Mouse (Mus musculus) neural tube, embryonic 11.5 days (tissue): ENCODE results near the gene BC052040. TPM values are rescaled to one million over a fixed set of nuclear protein-coding genes. Genes with fewer than 3 reads are reported as not detected.

Source experiments
- ATAC-seq: fragments of 200-750 bp; cut with Nextera tagmentation; 2 replicates; pipeline ENCODE4 v1.8.0; 2017; ENCODE audit warnings: moderate number of reproducible peaks, mild to moderate bottlenecking, moderate TSS enrichment, moderate library complexity; ENCODE audit not compliant: insufficient read depth, low FRiP score, low TSS enrichment
- DNase-seq: peaks from one replicate; pipeline ENCODE4 v3.0.0-alpha.2; 2015; ENCODE audit warnings: low spot score
- H3K27ac ChIP-seq: fragments of 300-500 bp; sonication (generic); 2 replicates; pipeline ENCODE4 v1.5.1; 2014; ENCODE audit warnings: low read depth, mild to moderate bottlenecking, low read length
- H3K27me3 ChIP-seq: fragments of 300-500 bp; sonication (generic); 2 replicates; pipeline ENCODE4 v1.6.1; 2014; ENCODE audit warnings: mild to moderate bottlenecking, low read length, mixed read lengths; ENCODE audit not compliant: control insufficient read depth, insufficient read depth
- H3K36me3 ChIP-seq: fragments of 300-500 bp; sonication (generic); 2 replicates; pipeline ENCODE4 v1.6.1; 2014; ENCODE audit warnings: mild to moderate bottlenecking, low read length, moderate library complexity, mixed read lengths; ENCODE audit not compliant: control insufficient read depth, insufficient read depth
- H3K4me1 ChIP-seq: fragments of 300-500 bp; sonication (generic); 2 replicates; pipeline ENCODE4 v1.6.1; 2014; ENCODE audit warnings: low read length, mixed read lengths; ENCODE audit not compliant: control insufficient read depth, insufficient read depth
- H3K4me2 ChIP-seq: fragments of 300-500 bp; sonication (generic); 2 replicates; pipeline ENCODE4 v1.6.1; 2014; ENCODE audit warnings: low read depth, mild to moderate bottlenecking, moderate library complexity
- H3K4me3 ChIP-seq: fragments of 300-500 bp; sonication (generic); 2 replicates; pipeline ENCODE4 v1.5.1; 2014; ENCODE audit warnings: low read depth, low read length
- H3K9ac ChIP-seq: fragments of 300-500 bp; sonication (generic); 2 replicates; pipeline ENCODE4 v1.6.1; 2014; ENCODE audit warnings: mild to moderate bottlenecking, low read length
- H3K9me3 ChIP-seq: fragments of 300-500 bp; sonication (generic); 2 replicates; pipeline ENCODE4 v1.6.1; 2016; ENCODE audit warnings: low read length; ENCODE audit not compliant: control insufficient read depth
- WGBS: fragments of 180-500 bp; shearing (Covaris S2); extraction: QIAGEN DNeasy Blood & Tissue Kit; methylation state at CpG from one replicate; pipeline ENCODE4 v1.1.7; 2014; 5-methylcytosine and 5-hydroxymethylcytosine counted together
- polyA plus RNA-seq: library from polyadenylated mRNA; unstranded; fragments of >200 nt; fragmentation: Nextera tagmentation; extraction: Ambion mirVana; gene quantifications from 2 replicates; pipeline ENCODE4 v1.2.1, GENCODE M21; 2014

The BC052040 gene
- polyA plus RNA-seq, 1 experiment from 2014 or later: 19.9 TPM

- H3K4me3 ChIP-seq: no peak overlapping the region
- DNase-seq (no peak), ATAC-seq (no peak)
- H3K27ac ChIP-seq: no peak overlapping the region
- no peaks in the 10 kb centered on the region for H3K27me3 ChIP-seq
- WGBS: 80% methylated on average over 2 of the region's 2 CpGs
- no peak overlapping the region for H3K9ac ChIP-seq
- no peaks in the 10 kb centered on the region for H3K4me1 ChIP-seq
- H3K4me2 ChIP-seq: no peak overlapping the region
- no peaks in the 10 kb centered on the region for H3K36me3 ChIP-seq
- no peaks in the 10 kb centered on the region for H3K9me3 ChIP-seq
Observed at GRCm38 (mm10) chr2:115610092-115610491, 28.6 kb downstream of the BC052040 start.

GRCm38 (mm10) chr2:115610503-115610902 is 29.0 kb downstream of the BC052040 start:
- WGBS: 92% methylated on average over 6 of the region's 6 CpGs
- ATAC-seq (no peak), DNase-seq (no peak)
- no peak overlapping the region for H3K4me3 ChIP-seq
- H3K4me2 ChIP-seq: no peak overlapping the region
- no peaks in the 10 kb centered on the region for H3K9me3 ChIP-seq
- H3K4me1 ChIP-seq: no peaks in the 10 kb centered on the region
- H3K9ac ChIP-seq: no peak overlapping the region
- no peaks in the 10 kb centered on the region for H3K36me3 ChIP-seq
- no peak overlapping the region for H3K27ac ChIP-seq
- H3K27me3 ChIP-seq: no peaks in the 10 kb centered on the region

GRCm38 (mm10) chr2:115613830-115614520 is 32.5 kb downstream of the BC052040 start:
- Histone ChIP-seq H3K9ac (no peak overlapping the region), H3K27me3 (no peaks in the 10 kb centered on the region), H3K36me3 (no peaks in the 10 kb centered on the region), H3K4me2 (no peak overlapping the region), H3K4me1 (no peaks in the 10 kb centered on the region), H3K4me3 (no peak overlapping the region), H3K27ac (no peak overlapping the region), H3K9me3 (no peaks in the 10 kb centered on the region)
- DNase-seq: no peak
- no peak for ATAC-seq
- WGBS: 94% methylated on average over 3 of the region's 3 CpGs

GRCm38 (mm10) chr2:115628471-115628870 is 47.0 kb downstream of the BC052040 start:
- no peak overlapping the region for H3K9ac ChIP-seq
- ATAC-seq: no peak
- no peaks in the 10 kb centered on the region for H3K27me3 ChIP-seq
- no peak overlapping the region for H3K27ac ChIP-seq
- H3K9me3 ChIP-seq: no peaks in the 10 kb centered on the region
- H3K4me1 ChIP-seq: 0 out of 2 replicates have a peak, but pooled peaks cover 2% of the 10 kb centered on the region
- H3K4me2 ChIP-seq: no peak overlapping the region
- no peaks in the 10 kb centered on the region for H3K36me3 ChIP-seq
- no peak overlapping the region for H3K4me3 ChIP-seq
- DNase-seq: no peak
- WGBS: 93% methylated on average over 4 of the region's 4 CpGs

- 33% methylated on average over 5 of the region's 5 CpGs for WGBS
- ATAC-seq: peak; percentile 68
- no peak overlapping the region for H3K4me3 ChIP-seq
- no peak overlapping the region for H3K9ac ChIP-seq
- H3K27me3 ChIP-seq: no peaks in the 10 kb centered on the region
- 0 out of 2 replicates have a peak, but pooled peaks cover 2% of the 10 kb centered on the region for H3K4me1 ChIP-seq
- H3K36me3 ChIP-seq: no peaks in the 10 kb centered on the region
- H3K9me3 ChIP-seq: no peaks in the 10 kb centered on the region
- H3K4me2 ChIP-seq: no peak overlapping the region
- DNase-seq: peak; percentile 38
- no peak overlapping the region for H3K27ac ChIP-seq
Observed at GRCm38 (mm10) chr2:115631031-115631434, 49.5 kb downstream of the BC052040 start.

- 89% methylated on average over 4 of the region's 4 CpGs for WGBS
- Histone ChIP-seq H3K4me1 (0 out of 2 replicates have a peak, but pooled peaks cover 2% of the 10 kb centered on the region), H3K4me2 (no peak overlapping the region), H3K36me3 (no peaks in the 10 kb centered on the region), H3K27me3 (no peaks in the 10 kb centered on the region), H3K4me3 (no peak overlapping the region), H3K9me3 (no peaks in the 10 kb centered on the region), H3K27ac (no peak overlapping the region), H3K9ac (no peak overlapping the region)
- ATAC-seq: no peak
- no peak for DNase-seq
Observed at GRCm38 (mm10) chr2:115631826-115632225, 50.3 kb downstream of the BC052040 start.

- Histone ChIP-seq H3K27ac (no peak overlapping the region), H3K9ac (no peak overlapping the region), H3K4me2 (no peak overlapping the region), H3K9me3 (no peaks in the 10 kb centered on the region), H3K4me3 (no peak overlapping the region), H3K27me3 (no peaks in the 10 kb centered on the region), H3K4me1 (no peaks in the 10 kb centered on the region), H3K36me3 (no peaks in the 10 kb centered on the region)
- ATAC-seq: no peak
- DNase-seq: no peak
- WGBS: 89% methylated on average over 2 of the region's 2 CpGs
Observed at GRCm38 (mm10) chr2:115650203-115650602, 68.7 kb downstream of the BC052040 start.

GRCm38 (mm10) chr2:115659712-115660111 is 78.2 kb downstream of the BC052040 start:
- H3K4me1 ChIP-seq: peaks cover 4% of the 10 kb centered on the region; the same call in 1 of the 2 replicates
- WGBS: 75% methylated on average over 8 of the region's 8 CpGs
- H3K27me3 ChIP-seq: no peaks in the 10 kb centered on the region
- no peak overlapping the region for H3K27ac ChIP-seq
- no peaks in the 10 kb centered on the region for H3K36me3 ChIP-seq
- H3K9ac ChIP-seq: no peak overlapping the region
- DNase-seq (no peak), ATAC-seq (no peak)
- no peak overlapping the region for H3K4me2 ChIP-seq
- no peaks in the 10 kb centered on the region for H3K9me3 ChIP-seq
- H3K4me3 ChIP-seq: no peak overlapping the region
